Mouse (Mus musculus) neural tube, embryonic 12.5 days (tissue): Measurements from ENCODE around the gene Ripor3. TPM values are rescaled to one million over a fixed set of nuclear protein-coding genes. Genes with fewer than 3 reads are reported as not detected.

ENCODE experiments used
- ATAC-seq: fragments of 200-750 bp; cut with Nextera tagmentation; 2 replicates; pipeline ENCODE4 v1.8.0; 2017; ENCODE audit warnings: low read depth, mild to moderate bottlenecking, moderate TSS enrichment, moderate library complexity; ENCODE audit not compliant: low FRiP score
- H3K27ac ChIP-seq: fragments of 300-500 bp; sonication (generic); 2 replicates; pipeline ENCODE4 v1.5.1; 2016
- H3K27me3 ChIP-seq: fragments of 300-500 bp; sonication (generic); replicated peaks from 2 replicates; pipeline ENCODE4 v1.6.1; 2016; ENCODE audit warnings: mild to moderate bottlenecking
- H3K36me3 ChIP-seq: fragments of 300-500 bp; sonication (generic); 2 replicates; pipeline ENCODE4 v1.6.1; 2016; ENCODE audit warnings: mild to moderate bottlenecking
- H3K4me1 ChIP-seq: fragments of 300-500 bp; sonication (generic); 2 replicates; pipeline ENCODE4 v1.6.1; 2016
- H3K4me2 ChIP-seq: fragments of 300-500 bp; sonication (generic); replicated peaks from 2 replicates; pipeline ENCODE4 v1.6.1; 2016; ENCODE audit warnings: mild to moderate bottlenecking
- H3K4me3 ChIP-seq: fragments of 300-500 bp; sonication (generic); 2 replicates; pipeline ENCODE4 v1.5.1; 2016
- H3K9ac ChIP-seq: fragments of 300-500 bp; sonication (generic); 2 replicates; pipeline ENCODE4 v1.6.1; 2016; ENCODE audit warnings: mild to moderate bottlenecking
- H3K9me3 ChIP-seq: fragments of 300-500 bp; sonication (generic); 2 replicates; pipeline ENCODE4 v1.6.1; 2016; ENCODE audit warnings: mild to moderate bottlenecking
- WGBS: fragments of 180-500 bp; shearing (Covaris S2); methylation state at CpG from one replicate; pipeline ENCODE4 v1.1.7; 2016; 5-methylcytosine and 5-hydroxymethylcytosine counted together
- polyA plus RNA-seq: library from polyadenylated mRNA; unstranded; fragments of >200 nt; fragmentation: Nextera tagmentation; extraction: Ambion mirVana; gene quantifications from 2 replicates; pipeline ENCODE4 v1.2.1, GENCODE M21; 2016

Gene Ripor3
- polyA plus RNA-seq, 1 experiment from 2014 or later = 0.60 TPM

- no peaks in the 10 kb centered on the region for H3K36me3 ChIP-seq
- H3K4me2 ChIP-seq = no peak overlapping the region
- no peaks in the 10 kb centered on the region for H3K27me3 ChIP-seq
- ATAC-seq = no peak
- no peaks in the 10 kb centered on the region for H3K9me3 ChIP-seq
- WGBS = 82% methylated on average over 6 of the region's 6 CpGs
- H3K4me3 ChIP-seq = no peak overlapping the region
- H3K4me1 ChIP-seq = peaks cover 48% of the 10 kb centered on the region
- no peak overlapping the region for H3K27ac ChIP-seq
- no peak overlapping the region for H3K9ac ChIP-seq
Observed at GRCm38 (mm10) chr2:167948047-167948446, 62.4 kb downstream of the Ripor3 start.

GRCm38 (mm10) chr2:167947251-167947650, 63.2 kb downstream of the Ripor3 start:
- no peak overlapping the region for H3K9ac ChIP-seq
- no peak overlapping the region for H3K27ac ChIP-seq
- no peaks in the 10 kb centered on the region for H3K9me3 ChIP-seq
- H3K4me3 ChIP-seq = no peak overlapping the region
- 87% methylated on average over 3 of the region's 3 CpGs for WGBS
- no peaks in the 10 kb centered on the region for H3K36me3 ChIP-seq
- no peak for ATAC-seq
- peaks cover 56% of the 10 kb centered on the region for H3K4me1 ChIP-seq
- no peaks in the 10 kb centered on the region for H3K27me3 ChIP-seq
- H3K4me2 ChIP-seq = no peak overlapping the region

- Histone ChIP-seq H3K36me3 (no peaks in the 10 kb centered on the region), H3K27ac (no peak overlapping the region), H3K4me1 (peaks cover 66% of the 10 kb centered on the region), H3K9me3 (no peaks in the 10 kb centered on the region), H3K27me3 (no peaks in the 10 kb centered on the region), H3K9ac (no peak overlapping the region), H3K4me2 (no peak overlapping the region), H3K4me3 (no peak overlapping the region)
- WGBS = 83% methylated on average over 5 of the region's 5 CpGs
- no peak for ATAC-seq
Observed at GRCm38 (mm10) chr2:167945451-167945850, 65.0 kb downstream of the Ripor3 start.

GRCm38 (mm10) chr2:167944193-167944592, 66.2 kb downstream of the Ripor3 start:
- Histone ChIP-seq H3K4me2 (no peak overlapping the region), H3K4me1 (peaks cover 74% of the 10 kb centered on the region), H3K9me3 (no peaks in the 10 kb centered on the region), H3K27me3 (no peaks in the 10 kb centered on the region), H3K4me3 (no peak overlapping the region), H3K9ac (no peak overlapping the region), H3K36me3 (no peaks in the 10 kb centered on the region), H3K27ac (no peak overlapping the region)
- WGBS = 76% methylated on average over 3 of the region's 3 CpGs
- no peak for ATAC-seq

GRCm38 (mm10) chr2:167942926-167943633, 67.3 kb downstream of the Ripor3 start:
- Histone ChIP-seq H3K4me1 (peaks cover 73% of the 10 kb centered on the region), H3K9me3 (no peaks in the 10 kb centered on the region)

GRCm38 (mm10) chr2:167942199-167942925, 68.1 kb downstream of the Ripor3 start:
- no peak overlapping the region for H3K9ac ChIP-seq
- H3K36me3 ChIP-seq = no peaks in the 10 kb centered on the region
- H3K27me3 ChIP-seq = no peaks in the 10 kb centered on the region
- no peak overlapping the region for H3K4me3 ChIP-seq
- ATAC-seq = no peak
- H3K9me3 ChIP-seq = no peaks in the 10 kb centered on the region
- no peak overlapping the region for H3K27ac ChIP-seq
- 58% methylated on average over 8 of the region's 8 CpGs for WGBS
- peaks cover 70% of the 10 kb centered on the region for H3K4me1 ChIP-seq
- H3K4me2 ChIP-seq = peak overlapping the region; percentile 16; the same call in 1 of the 2 replicates

More at GRCm38 (mm10) chr2:167942926-167943633, 67.3 kb downstream of the Ripor3 start:
- H3K27me3 ChIP-seq = no peaks in the 10 kb centered on the region
- no peak overlapping the region for H3K9ac ChIP-seq
- no peak overlapping the region for H3K4me3 ChIP-seq
- ATAC-seq = no peak
- no peak overlapping the region for H3K27ac ChIP-seq
- no peaks in the 10 kb centered on the region for H3K36me3 ChIP-seq
- peak overlapping the region; percentile 16; the same call in 1 of the 2 replicates for H3K4me2 ChIP-seq
- WGBS = 75% methylated on average over 12 of the region's 12 CpGs

GRCm38 (mm10) chr2:167941745-167942176, 68.7 kb downstream of the Ripor3 start:
- 43% methylated on average over 6 of the region's 6 CpGs for WGBS
- Histone ChIP-seq H3K4me2 (no peak overlapping the region), H3K36me3 (no peaks in the 10 kb centered on the region), H3K27ac (no peak overlapping the region), H3K4me3 (no peak overlapping the region), H3K27me3 (no peaks in the 10 kb centered on the region), H3K9ac (no peak overlapping the region), H3K9me3 (no peaks in the 10 kb centered on the region), H3K4me1 (peaks cover 70% of the 10 kb centered on the region)
- no peak for ATAC-seq

GRCm38 (mm10) chr2:167941320-167941719, 69.1 kb downstream of the Ripor3 start:
- Histone ChIP-seq H3K9me3 (no peaks in the 10 kb centered on the region), H3K4me3 (no peak overlapping the region), H3K27me3 (no peaks in the 10 kb centered on the region), H3K27ac (no peak overlapping the region), H3K4me2 (no peak overlapping the region), H3K9ac (no peak overlapping the region), H3K36me3 (no peaks in the 10 kb centered on the region), H3K4me1 (peaks cover 70% of the 10 kb centered on the region)
- 38% methylated on average over 4 of the region's 4 CpGs for WGBS
- ATAC-seq = no peak

GRCm38 (mm10) chr2:167940636-167941035, 69.8 kb downstream of the Ripor3 start:
- Histone ChIP-seq H3K4me1 (peaks cover 73% of the 10 kb centered on the region), H3K36me3 (no peaks in the 10 kb centered on the region), H3K27ac (no peak overlapping the region), H3K9me3 (no peaks in the 10 kb centered on the region), H3K27me3 (no peaks in the 10 kb centered on the region), H3K4me3 (no peak overlapping the region), H3K4me2 (no peak overlapping the region), H3K9ac (no peak overlapping the region)
- WGBS = 88% methylated on average over 11 of the region's 11 CpGs
- ATAC-seq = no peak

- no peaks in the 10 kb centered on the region for H3K9me3 ChIP-seq
- H3K4me3 ChIP-seq = no peak overlapping the region
- WGBS = 61% methylated on average over 11 of the region's 11 CpGs
- no peak overlapping the region for H3K4me2 ChIP-seq
- peaks cover 72% of the 10 kb centered on the region for H3K4me1 ChIP-seq
- H3K9ac ChIP-seq = 0 out of 2 replicates have a peak overlapping the region, but pooled peaks have one; percentile 17
- H3K27ac ChIP-seq = no peak overlapping the region
- no peak for ATAC-seq
- H3K27me3 ChIP-seq = no peaks in the 10 kb centered on the region
- no peaks in the 10 kb centered on the region for H3K36me3 ChIP-seq
Observed at GRCm38 (mm10) chr2:167939632-167940399, 70.6 kb downstream of the Ripor3 start.

- peaks cover 70% of the 10 kb centered on the region for H3K4me1 ChIP-seq
Observed at GRCm38 (mm10) chr2:167939204-167939603, 71.2 kb downstream of the Ripor3 start.

GRCm38 (mm10) chr2:167938786-167939185, 71.6 kb downstream of the Ripor3 start:
- peaks cover 71% of the 10 kb centered on the region for H3K4me1 ChIP-seq
- no peak overlapping the region for H3K9ac ChIP-seq

More at GRCm38 (mm10) chr2:167939204-167939603, 71.2 kb downstream of the Ripor3 start:
- no peak overlapping the region for H3K4me2 ChIP-seq
- no peaks in the 10 kb centered on the region for H3K36me3 ChIP-seq
- H3K9me3 ChIP-seq = no peaks in the 10 kb centered on the region
- H3K27me3 ChIP-seq = no peaks in the 10 kb centered on the region
- H3K9ac ChIP-seq = no peak overlapping the region
- no peak overlapping the region for H3K4me3 ChIP-seq
- H3K27ac ChIP-seq = no peak overlapping the region
- no peak for ATAC-seq
- WGBS = 58% methylated on average over 4 of the region's 4 CpGs

More at GRCm38 (mm10) chr2:167938786-167939185, 71.6 kb downstream of the Ripor3 start:
- H3K4me2 ChIP-seq = no peak overlapping the region
- WGBS = 82% methylated on average over 3 of the region's 3 CpGs
- H3K9me3 ChIP-seq = no peaks in the 10 kb centered on the region
- H3K4me3 ChIP-seq = no peak overlapping the region
- ATAC-seq = no peak
- no peaks in the 10 kb centered on the region for H3K36me3 ChIP-seq
- H3K27ac ChIP-seq = no peak overlapping the region
- H3K27me3 ChIP-seq = no peaks in the 10 kb centered on the region
